20 mouse cellular contexts compared by ENCODE assay signal in the genomic region with DNA sequence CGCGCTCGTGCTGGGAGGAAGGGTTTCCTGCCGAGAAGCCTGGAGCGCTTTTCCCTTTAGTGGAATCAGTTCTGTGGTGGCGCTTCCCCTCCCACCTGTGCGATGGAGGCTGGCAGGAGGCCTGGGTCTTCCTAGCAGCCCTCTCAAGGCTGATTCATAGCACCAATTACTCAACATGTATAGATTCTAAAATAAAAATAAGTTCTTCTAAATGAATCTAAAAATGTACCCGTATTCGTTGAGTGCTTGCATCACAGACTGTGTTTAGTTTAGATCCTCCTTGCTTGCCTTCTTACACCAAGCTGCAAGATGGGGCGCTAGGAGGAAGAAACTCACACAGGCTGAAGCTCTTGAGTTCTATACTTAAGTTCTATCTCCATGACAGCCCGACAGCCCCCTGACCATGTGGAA. TPM values are rescaled to one million over a fixed set of nuclear protein-coding genes. Genes with fewer than 3 reads are reported as not detected.
DNase-seq lines count a peak whose midpoint lies in the region; ATAC-seq lines count a peak whose summit lies in the region.
"Had no signal": no experiment of that assay in that cellular context is flagged by ENCODE, and none has a peak within 500 bp of the region (broad histone marks: within the 10 kb centered on the region; RNA-seq: fewer than 3 reads in every experiment).

No protein-coding gene starts in this region.

- H3K9me3 ChIP-seq in intestine, embryonic 15.5 days: no peaks in the 10 kb centered on the region
- no peaks in the 10 kb centered on the region for H3K9me3 ChIP-seq in hindbrain, embryonic 10.5 days
- H3K9me3 ChIP-seq: embryonic facial prominence, embryonic 12.5 days; limb, embryonic 13.5 days had no signal

- DNase-seq in layer of hippocampus, adult 18-20 months (ENCODE audit: low spot score in 2 of 2): peak; percentile 34 to 38
- no peak for DNase-seq in layer of hippocampus, postnatal 14 days (ENCODE audit: low spot score in 2 of 2)
- DNase-seq in frontal cortex, postnatal 25 days (ENCODE audit: low spot score in 2 of 2): peak; percentile 14 to 60
- DNase-seq in left cerebral cortex, postnatal 14 days (ENCODE audit: low spot score in 2 of 2): peak; percentile 69 to 79
- peak; percentile 67 to 80 for DNase-seq in right cerebral cortex, postnatal 36 days (ENCODE audit: low spot score in 2 of 2)
- no peak for DNase-seq in kidney, postnatal 36 days
- no peak for DNase-seq in hindbrain, embryonic 10.5 days (ENCODE audit: low spot score)
- DNase-seq: adrenal gland, adult 8-10 months; cerebellum, adult 11-12 months; heart, postnatal 14 days; kidney, adult 9 months; kidney, postnatal 4 days; lung, postnatal 14 days; thymus, adult 2 months had no signal

- no peak overlapping the region for H3K4me2 ChIP-seq in intestine, embryonic 15.5 days (replicated peaks)
- H3K4me2 ChIP-seq: embryonic facial prominence, embryonic 12.5 days; heart, embryonic 11.5 days; limb, embryonic 13.5 days had no signal

- no peaks in the 10 kb centered on the region for H3K27me3 ChIP-seq in intestine, embryonic 15.5 days (replicated peaks)
- H3K27me3 ChIP-seq in hindbrain, embryonic 10.5 days (ENCODE audit: insufficient read depth, poor library complexity, severe bottlenecking): no peaks in the 10 kb centered on the region
- H3K27me3 ChIP-seq: embryonic facial prominence, embryonic 12.5 days; limb, embryonic 13.5 days; megakaryocyte, embryonic 14.5 days had no signal

- no peak overlapping the region for H3K27ac ChIP-seq in intestine, embryonic 15.5 days
- H3K27ac ChIP-seq in hindbrain, embryonic 10.5 days: no peak overlapping the region
- H3K27ac ChIP-seq: embryonic facial prominence, embryonic 12.5 days; limb, embryonic 13.5 days had no signal

- 79% methylated on average over 11 of the region's 11 CpGs for WGBS in intestine, embryonic 15.5 days
- whole genome bisulfite sequencing in hindbrain, embryonic 10.5 days: 78% methylated on average over 11 of the region's 11 CpGs

- no peak for ATAC-seq in intestine, embryonic 15.5 days
- ATAC-seq: midbrain, embryonic 16.5 days had no signal

- H3K4me3 ChIP-seq in intestine, embryonic 15.5 days (replicated peaks): no peak overlapping the region
- no peak overlapping the region for H3K4me3 ChIP-seq in hindbrain, embryonic 10.5 days
- H3K4me3 ChIP-seq: embryonic facial prominence, embryonic 12.5 days; limb, embryonic 13.5 days; megakaryocyte, embryonic 14.5 days had no signal

- intact Hi-C loops in left cerebral cortex, postnatal 14 days (cut with DNase I): no loop called here

- no peak overlapping the region for H3K9ac ChIP-seq in intestine, embryonic 15.5 days
- H3K9ac ChIP-seq: embryonic facial prominence, embryonic 12.5 days; limb, embryonic 13.5 days had no signal

- no peaks in the 10 kb centered on the region for H3K4me1 ChIP-seq in intestine, embryonic 15.5 days (replicated peaks)
- no peaks in the 10 kb centered on the region for H3K4me1 ChIP-seq in hindbrain, embryonic 10.5 days (replicated peaks)
- H3K4me1 ChIP-seq: embryonic facial prominence, embryonic 12.5 days; limb, embryonic 13.5 days; megakaryocyte, embryonic 14.5 days had no signal

- no peaks in the 10 kb centered on the region for H3K36me3 ChIP-seq in intestine, embryonic 15.5 days
- H3K36me3 ChIP-seq in hindbrain, embryonic 10.5 days: no peaks in the 10 kb centered on the region
- H3K36me3 ChIP-seq: embryonic facial prominence, embryonic 12.5 days; limb, embryonic 13.5 days had no signal

RNA-seq across cellular contexts. Expression of a gene that starts 43.1 kb away (rescaled TPM):
- 1 to 10 TPM; 6.4 to 7.0 TPM for total RNA-seq in layer of hippocampus, adult 18-20 months (2021)
- 1 to 10 TPM; 2.0 to 2.7 TPM for total RNA-seq in layer of hippocampus, postnatal 14 days (2021)
- 10 to 100 TPM in 1 of 2 experiments, 1 to 10 TPM in 1; 7.1 to 10.5 TPM for total RNA-seq in left cerebral cortex, postnatal 14 days (2021)
- polyA plus RNA-seq in intestine, embryonic 15.5 days (2015; fragmentation: Nextera tagmentation; extraction: Ambion mirVana): 0.26 and 0.33 TPM in 2 replicates
- polyA plus RNA-seq in hindbrain, embryonic 10.5 days (2016; fragmentation: Nextera tagmentation; extraction: Ambion mirVana): 0.56 and 2.0 TPM in 2 replicates

RNA-seq across cellular contexts. Expression of a gene that starts 56.6 kb away (rescaled TPM):
- total RNA-seq in layer of hippocampus, adult 18-20 months (2021): 10 to 100 TPM; 35.4 to 35.7 TPM
- total RNA-seq in layer of hippocampus, postnatal 14 days (2021): 10 to 100 TPM; 38.0 to 40.9 TPM
- 10 to 100 TPM; 37.6 to 39.0 TPM for total RNA-seq in left cerebral cortex, postnatal 14 days (2021)
- 50.9 and 54.6 TPM in 2 replicates for polyA plus RNA-seq in intestine, embryonic 15.5 days (2015; fragmentation: Nextera tagmentation; extraction: Ambion mirVana)
- 69.4 and 80.9 TPM in 2 replicates for polyA plus RNA-seq in hindbrain, embryonic 10.5 days (2016; fragmentation: Nextera tagmentation; extraction: Ambion mirVana)

Comparison
In these comparisons a context has a peak if more than half of its experiments do, and no peak if none do; other contexts are left out.
1. DNase-seq: peak in layer of hippocampus, adult 18-20 months (2 of 2), frontal cortex, postnatal 25 days (2 of 2), left cerebral cortex, postnatal 14 days (2 of 2) and right cerebral cortex, postnatal 36 days (2 of 2); none in layer of hippocampus, postnatal 14 days (0 of 2), kidney, postnatal 36 days (0 of 2) and hindbrain, embryonic 10.5 days (single experiment).